Mouse (Mus musculus) cerebellum, adult 18-20 months (tissue): ENCODE results near the gene Gm8871.
"Not testable (repeated sequence)": the region's sequence is repeated elsewhere in the genome, so short reads cannot be mapped to it uniquely, and the experiment has no call there.

Experiments
- DNase-seq, 2 experiments: peaks; one replicate each; pipeline ENCODE4 v3.0.0; 2021

The Gm8871 gene

DNA sequence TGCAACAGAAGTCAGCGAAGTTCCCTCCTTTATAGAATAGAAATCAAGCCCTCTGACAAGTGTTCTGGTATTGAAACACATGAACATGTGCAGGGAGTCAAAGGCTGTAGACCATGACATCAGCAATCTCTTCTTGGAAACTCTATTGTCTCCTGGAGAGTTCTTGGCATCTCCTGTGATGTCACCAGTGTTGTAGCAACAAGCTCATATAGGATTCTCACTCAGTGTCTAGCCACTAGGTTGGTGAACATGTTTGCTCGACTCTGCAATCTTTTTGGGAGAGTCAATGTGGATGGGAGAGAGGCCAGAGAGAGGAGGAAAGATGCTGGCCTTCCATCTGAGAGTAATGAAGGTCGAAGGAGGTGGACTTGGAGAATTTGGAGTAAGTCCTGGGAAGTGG lies at the start of gene Gm8871, which contains the start of gene Gm8857:
Gm8871 (plus strand) TSS at position 301 of the 400 bp plus-strand sequence.
Gm8857 (plus strand) TSS at position 303 of the 400 bp plus-strand sequence.
- not testable (repeated sequence) for DNase-seq

- not testable (repeated sequence) for DNase-seq
Observed at GRCm38 (mm10) chr5:10953512-10953911, 5.9 kb downstream of the Gm8871 start.

GRCm38 (mm10) chr5:10958057-10958456 lies 10.5 kb downstream of the Gm8871 start:
- not testable (repeated sequence) for DNase-seq
